Mouse (Mus musculus) kidney, adult 2 months (tissue): Measurements from ENCODE around the gene Trabd. TPM values are rescaled to one million over a fixed set of nuclear protein-coding genes. Genes with fewer than 3 reads are reported as not detected.

Source experiments
- DNase-seq: peaks from one replicate; pipeline ENCODE4 v3.0.0; 2021
- H3K27ac ChIP-seq: fragments of 200-500 bp; 2 replicates; pipeline ENCODE4 v1.5.1; 2012; ENCODE audit warnings: low read depth, low read length, control low read depth, inconsistent platforms; ENCODE audit not compliant: insufficient read depth
- H3K27me3 ChIP-seq: fragments of 200-500 bp; replicated peaks from 2 replicates; pipeline ENCODE4 v1.6.1; 2012; ENCODE audit warnings: mild to moderate bottlenecking, moderate library complexity, low read length, inconsistent platforms; ENCODE audit not compliant: control insufficient read depth, insufficient read depth
- H3K36me3 ChIP-seq: fragments of 200-500 bp; 2 replicates; pipeline ENCODE4 v1.6.1; 2012; ENCODE audit warnings: mild to moderate bottlenecking, moderate library complexity, low read length, inconsistent platforms; ENCODE audit not compliant: control insufficient read depth, insufficient read depth
- H3K4me1 ChIP-seq: fragments of 200-500 bp; 2 replicates; pipeline ENCODE4 v1.6.1; 2011; ENCODE audit warnings: low read length; ENCODE audit not compliant: control insufficient read depth, insufficient read depth
- H3K4me3 ChIP-seq: fragments of 200-500 bp; 2 replicates; pipeline ENCODE4 v1.5.1; 2011; ENCODE audit warnings: mild to moderate bottlenecking, low read depth, low read length, control low read depth; ENCODE audit not compliant: insufficient read depth
- CTCF ChIP-seq: fragments of 200-500 bp; conservative IDR thresholded peaks from 2 replicates; pipeline ENCODE4 v1.5.1; 2011; ENCODE audit warnings: low read depth, mild to moderate bottlenecking, control low read depth, low read length, moderate library complexity, mixed read lengths; ENCODE audit not compliant: insufficient read depth, insufficient read length
- POLR2A ChIP-seq: fragments of 200-500 bp; IDR thresholded peaks from one replicate; pipeline ENCODE4 v1.6.1; 2011; ENCODE audit warnings: low read depth, low read length, control low read depth
- WGBS: fragments of 180-500 bp; shearing (Covaris S2); methylation state at CpG from one replicate; pipeline ENCODE4 v1.1.7; 2018; 5-methylcytosine and 5-hydroxymethylcytosine counted together
- polyA plus RNA-seq: library from polyadenylated mRNA; depleted of rRNA; stranded (reverse); fragments of >200 nt; gene quantifications from 2 replicates; pipeline ENCODE4 v1.2.3, GENCODE M21; 2012

The Trabd gene
- polyA plus RNA-seq, 1 experiment = 47.2 TPM

DNA sequence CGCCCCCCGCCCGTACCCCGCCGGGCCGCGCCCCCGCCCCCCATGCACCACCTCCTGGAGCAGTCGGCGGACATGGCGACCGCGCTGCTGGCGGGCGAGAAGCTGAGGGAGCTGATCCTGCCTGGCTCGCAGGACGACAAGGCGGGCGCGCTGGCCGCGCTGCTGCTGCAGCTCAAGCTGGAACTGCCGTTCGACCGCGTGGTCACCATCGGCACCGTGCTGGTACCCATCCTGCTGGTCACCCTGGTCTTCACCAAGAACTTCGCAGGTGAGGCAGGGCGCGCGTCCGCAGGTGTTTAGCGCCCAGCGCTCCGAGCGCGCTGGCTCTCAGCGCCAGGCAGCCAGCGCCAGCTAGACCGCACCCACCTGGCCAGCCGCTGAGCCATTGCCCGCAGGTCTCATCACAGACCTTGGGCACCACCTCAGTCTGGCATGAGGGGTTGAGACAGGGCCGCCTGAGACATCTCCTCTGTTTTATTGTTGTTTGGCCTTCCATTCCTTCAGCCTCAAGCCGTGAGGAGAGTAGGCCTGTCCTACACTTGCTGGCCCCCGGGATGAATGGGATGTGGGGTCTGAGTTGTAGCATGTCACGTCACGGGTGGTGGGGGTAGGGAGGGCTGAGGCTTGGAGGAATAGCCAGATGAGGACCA is 14.8 kb upstream of the Trabd start:
- H3K27ac ChIP-seq = no peak overlapping the region
- DNase-seq = no peak
- TF ChIP-seq POLR2A (no peak), CTCF (no peak)
- no peaks in the 10 kb centered on the region; the same call in 1 of the 2 replicates for H3K27me3 ChIP-seq
- no peaks in the 10 kb centered on the region for H3K4me1 ChIP-seq
- 6% methylated on average over 39 of the region's 48 CpGs for WGBS
- H3K4me3 ChIP-seq = peak overlapping the region; percentile 33; the same call in 1 of the 2 replicates
- H3K36me3 ChIP-seq = no peaks in the 10 kb centered on the region

DNA sequence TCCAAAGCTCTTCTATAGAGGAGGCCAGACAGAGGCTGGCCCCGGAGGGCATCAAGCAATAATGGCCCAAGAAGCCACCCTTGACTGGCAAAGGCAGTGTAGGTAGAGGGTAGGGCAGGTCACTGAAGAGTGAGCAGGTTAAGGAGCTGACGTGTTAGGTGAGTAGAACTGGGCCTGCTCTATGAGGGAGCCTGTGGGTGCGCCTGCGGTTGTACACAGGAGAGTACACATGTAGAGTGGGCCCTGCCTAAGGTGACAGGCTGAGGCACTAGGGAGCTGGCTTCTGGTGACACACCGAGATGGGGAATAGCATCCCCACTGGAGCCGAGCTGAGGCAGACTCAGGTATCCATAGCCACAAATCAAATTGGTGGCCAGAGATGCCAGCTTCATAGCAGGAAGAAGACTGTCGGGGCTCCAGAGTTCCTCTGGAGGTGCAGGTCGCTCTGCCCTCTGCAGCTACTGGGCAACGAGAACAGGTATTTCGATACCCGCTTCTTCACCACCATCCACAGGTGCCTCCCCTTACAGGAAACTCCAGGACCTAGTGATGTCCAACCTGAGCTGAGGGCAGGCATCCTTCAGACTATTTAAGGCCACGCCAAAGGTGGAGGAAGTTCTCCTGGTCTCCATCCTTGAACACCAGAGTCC is 14.0 kb upstream of the Trabd start:
- H3K27ac ChIP-seq = no peak overlapping the region
- no peaks in the 10 kb centered on the region for H3K4me1 ChIP-seq
- DNase-seq = no peak
- no peak for TF ChIP-seq CTCF
- TF ChIP-seq POLR2A = no peak
- no peaks in the 10 kb centered on the region; the same call in 1 of the 2 replicates for H3K27me3 ChIP-seq
- 93% methylated on average over 12 of the region's 12 CpGs for WGBS
- H3K36me3 ChIP-seq = no peaks in the 10 kb centered on the region
- no peak overlapping the region for H3K4me3 ChIP-seq

DNA sequence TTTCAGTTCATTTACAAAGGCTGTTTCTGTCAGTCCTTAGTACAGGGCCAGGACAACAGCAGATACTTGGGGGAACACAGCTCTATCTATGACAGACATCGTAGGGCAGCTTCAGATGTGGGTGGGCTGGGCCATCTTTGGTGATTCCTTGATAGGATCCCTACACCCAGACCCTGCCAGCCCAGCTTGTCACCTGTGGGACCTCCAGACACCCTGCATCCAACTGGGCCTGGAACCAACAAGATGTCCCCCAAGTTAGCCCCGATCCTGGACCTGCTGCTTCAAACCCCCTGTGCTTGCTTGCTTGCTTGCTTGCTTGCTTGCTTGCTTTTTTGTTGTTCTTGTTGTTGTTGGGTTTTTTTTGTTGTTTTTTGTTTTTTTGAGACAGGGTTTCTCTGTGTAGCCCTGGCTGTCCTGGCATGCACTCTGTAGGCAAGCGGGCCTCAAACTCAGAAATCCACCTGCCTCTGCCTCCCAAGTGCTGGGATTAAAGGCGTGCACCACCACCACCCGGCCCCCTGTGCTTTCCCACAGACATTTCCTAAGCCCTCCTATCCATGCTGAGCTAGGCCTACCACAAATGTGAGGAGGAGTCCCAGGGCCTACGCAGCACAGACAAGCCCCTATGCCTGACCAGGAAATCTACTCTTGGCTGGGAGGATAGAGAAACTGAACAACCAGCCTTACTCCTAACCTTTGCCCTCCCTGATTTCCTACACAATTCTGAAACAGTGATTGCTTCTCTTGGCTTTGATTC is 13.0 kb upstream of the Trabd start:
- H3K4me1 ChIP-seq = no peaks in the 10 kb centered on the region
- no peak overlapping the region for H3K4me3 ChIP-seq
- H3K27me3 ChIP-seq = no peaks in the 10 kb centered on the region; the same call in 1 of the 2 replicates
- H3K27ac ChIP-seq = no peak overlapping the region
- TF ChIP-seq CTCF (no peak), POLR2A (no peak)
- no peak for DNase-seq
- 94% methylated on average over 6 of the region's 6 CpGs for WGBS
- no peaks in the 10 kb centered on the region for H3K36me3 ChIP-seq

DNA sequence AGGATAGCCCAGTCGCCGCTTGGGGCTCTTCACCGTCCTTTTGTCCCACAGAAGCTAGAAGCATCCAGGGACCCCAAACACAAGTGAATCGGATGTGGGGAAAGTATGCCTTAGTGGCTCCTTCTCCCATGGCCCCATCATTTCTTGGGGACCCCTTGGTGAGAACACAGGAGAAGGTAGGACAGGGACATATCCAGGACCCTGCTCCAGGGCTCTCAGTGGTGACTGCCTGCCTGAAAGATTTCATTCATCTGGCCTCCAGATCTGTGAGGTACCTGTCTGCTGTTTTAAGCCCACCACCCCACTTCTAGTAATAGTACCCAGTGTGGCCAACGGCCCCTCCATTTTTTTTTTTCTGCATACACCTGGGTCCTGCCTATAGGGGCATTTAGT is 12.4 kb upstream of the Trabd start:
- TF ChIP-seq POLR2A (no peak), CTCF (no peak)
- no peaks in the 10 kb centered on the region; the same call in 1 of the 2 replicates for H3K27me3 ChIP-seq
- no peaks in the 10 kb centered on the region for H3K36me3 ChIP-seq
- no peak overlapping the region for H3K4me3 ChIP-seq
- WGBS = 89% methylated on average over 5 of the region's 5 CpGs
- no peaks in the 10 kb centered on the region for H3K4me1 ChIP-seq
- H3K27ac ChIP-seq = no peak overlapping the region
- DNase-seq = no peak

DNA sequence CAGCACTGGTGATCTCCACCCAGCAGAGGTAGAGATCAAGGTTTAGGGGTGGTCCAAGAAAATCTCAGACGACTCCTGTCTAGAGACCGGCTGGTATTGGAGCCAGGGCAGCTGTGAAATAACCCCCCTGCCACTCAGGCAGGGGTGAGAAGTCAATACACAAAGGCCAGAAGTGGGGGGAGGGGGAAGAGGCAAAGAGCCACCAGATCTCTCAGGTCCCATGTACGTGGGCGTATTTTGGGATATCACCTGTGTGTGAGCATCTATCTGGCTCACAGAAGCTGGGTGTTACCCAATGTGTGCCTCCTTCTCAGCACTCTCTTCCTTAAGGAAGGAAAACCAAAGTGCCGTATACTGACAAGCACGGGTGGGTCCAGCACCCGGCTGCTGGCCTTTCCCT is 11.9 kb upstream of the Trabd start:
- Histone ChIP-seq H3K27me3 (no peaks in the 10 kb centered on the region; the same call in 1 of the 2 replicates), H3K27ac (no peak overlapping the region), H3K36me3 (no peaks in the 10 kb centered on the region), H3K4me1 (no peaks in the 10 kb centered on the region), H3K4me3 (no peak overlapping the region)
- 80% methylated on average over 7 of the region's 7 CpGs for WGBS
- TF ChIP-seq POLR2A = no peak
- no peak for TF ChIP-seq CTCF
- DNase-seq = no peak

DNA sequence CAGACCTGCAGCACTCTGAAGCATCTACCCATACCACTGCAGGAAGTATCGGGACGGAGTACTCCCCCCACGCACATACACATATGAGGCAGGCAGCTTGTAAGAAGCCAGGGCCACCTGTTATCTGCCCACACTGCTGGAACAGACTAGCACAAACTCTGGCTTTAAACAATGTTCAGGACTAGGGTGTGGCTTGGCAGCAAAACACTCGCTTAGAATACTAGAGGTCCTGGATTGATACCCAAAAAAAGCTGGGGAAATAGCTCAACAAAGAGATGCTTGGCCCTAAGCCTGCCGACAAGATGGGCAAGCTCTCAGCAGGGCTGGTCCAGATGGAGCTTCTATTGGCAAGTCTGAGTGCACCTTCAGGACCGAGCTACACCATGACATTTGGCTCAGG is 11.4 kb upstream of the Trabd start:
- WGBS = 67% methylated on average over 6 of the region's 6 CpGs
- Histone ChIP-seq H3K36me3 (no peaks in the 10 kb centered on the region), H3K27ac (no peak overlapping the region), H3K27me3 (no peaks in the 10 kb centered on the region; the same call in 1 of the 2 replicates), H3K4me1 (no peaks in the 10 kb centered on the region), H3K4me3 (no peak overlapping the region)
- no peak for DNase-seq
- TF ChIP-seq POLR2A (no peak), CTCF (no peak)

DNA sequence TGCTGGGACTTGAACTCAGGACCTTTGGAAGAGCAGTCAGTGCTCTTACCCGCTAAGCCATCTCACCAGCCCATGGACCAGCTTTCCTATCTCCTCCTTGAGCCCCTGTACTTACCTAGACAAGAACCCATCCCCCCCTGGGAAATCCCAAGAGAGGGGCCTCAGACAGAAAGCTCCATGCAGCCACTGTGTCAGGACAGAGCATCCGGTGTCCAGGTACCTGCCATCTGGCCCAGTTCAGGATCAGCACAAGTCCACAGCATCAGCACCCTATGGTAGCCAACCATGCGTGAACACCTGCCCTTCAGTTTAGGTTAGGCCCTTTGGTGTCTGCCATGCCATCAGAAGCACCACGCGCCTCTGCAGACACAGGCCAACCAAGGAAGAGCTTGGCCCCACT is 10.0 kb upstream of the Trabd start:
- H3K4me1 ChIP-seq = no peaks in the 10 kb centered on the region
- H3K27me3 ChIP-seq = no peaks in the 10 kb centered on the region
- no peak for TF ChIP-seq CTCF
- no peak for TF ChIP-seq POLR2A
- no peaks in the 10 kb centered on the region for H3K36me3 ChIP-seq
- DNase-seq = no peak
- WGBS = 93% methylated on average over 5 of the region's 5 CpGs
- H3K27ac ChIP-seq = no peak overlapping the region
- no peak overlapping the region for H3K4me3 ChIP-seq
